21 mouse cellular contexts compared by ENCODE assay signal in genomic region chr6:32797525-32797924, GRCm38 (mm10).
"Had no signal": no experiment of that assay in that cellular context is flagged by ENCODE, and none has a peak within 500 bp of the region (broad histone marks: within the 10 kb centered on the region; RNA-seq: fewer than 3 reads in every experiment).

No protein-coding gene starts in this region.

- H3K27ac ChIP-seq: kidney, embryonic 15.5 days; limb, embryonic 13.5 days; liver, embryonic 12.5 days; liver, embryonic 15.5 days; lung, embryonic 15.5 days; midbrain, embryonic 15.5 days; neural tube, embryonic 12.5 days; stomach, embryonic 15.5 days had no signal

- DNase-seq: kidney, adult 8-10 months; kidney, postnatal 10 days; kidney, postnatal 4 days; left cerebral cortex, postnatal 4 days; liver; lung, adult 18-20 months; lung, postnatal 10 days; lung, postnatal 4 days; retina, postnatal 1 day; right cerebral cortex, postnatal 25 days; spleen, adult 18-20 months; thymus, postnatal 25 days had no signal

- H3K9me3 ChIP-seq: kidney, embryonic 15.5 days; limb, embryonic 13.5 days; liver, embryonic 12.5 days; liver, embryonic 15.5 days; lung, embryonic 15.5 days; midbrain, embryonic 15.5 days; neural tube, embryonic 12.5 days; stomach, embryonic 15.5 days had no signal

- H3K4me1 ChIP-seq: kidney, embryonic 15.5 days; lung, embryonic 15.5 days; midbrain, embryonic 15.5 days; neural tube, embryonic 12.5 days; stomach, embryonic 15.5 days had no signal

- H3K4me2 ChIP-seq: kidney, embryonic 15.5 days; limb, embryonic 13.5 days; liver, embryonic 12.5 days; liver, embryonic 15.5 days; lung, embryonic 15.5 days; midbrain, embryonic 11.5 days; midbrain, embryonic 15.5 days; neural tube, embryonic 12.5 days; stomach, embryonic 15.5 days had no signal

- H3K27me3 ChIP-seq: kidney, embryonic 15.5 days; limb, embryonic 13.5 days; liver, embryonic 12.5 days; liver, embryonic 15.5 days; lung, embryonic 15.5 days; midbrain, embryonic 15.5 days; neural tube, embryonic 12.5 days; stomach, embryonic 15.5 days had no signal

- H3K9ac ChIP-seq: kidney, embryonic 15.5 days; limb, embryonic 13.5 days; liver, embryonic 12.5 days; liver, embryonic 15.5 days; lung, embryonic 15.5 days; midbrain, embryonic 15.5 days; neural tube, embryonic 12.5 days; stomach, embryonic 15.5 days had no signal

- ATAC-seq: liver, embryonic 12.5 days; midbrain, embryonic 15.5 days had no signal

- H3K4me3 ChIP-seq: kidney, embryonic 15.5 days; limb, embryonic 13.5 days; liver, embryonic 12.5 days; liver, embryonic 15.5 days; lung, embryonic 15.5 days; midbrain, embryonic 15.5 days; neural tube, embryonic 12.5 days; stomach, embryonic 15.5 days had no signal

- H3K36me3 ChIP-seq: midbrain, embryonic 15.5 days; neural tube, embryonic 12.5 days had no signal
